Mouse (Mus musculus) urinary bladder, postnatal 36 days (tissue): ENCODE data around the gene Lrrn1.

Experiments used
- DNase-seq, 2 experiments: peaks; one replicate each; pipeline ENCODE4 v3.0.0; 2022; ENCODE audit warnings: low spot score in 2 of 2, mixed read lengths in 1 of 2

Lrrn1 gene

GRCm38 (mm10) chr6:107583759-107584383 is 54.3 kb downstream of the Lrrn1 start:
- DNase-seq: no peak

- no peak for DNase-seq
These were observed 75.6 kb downstream of the Lrrn1 start for GRCm38 (mm10) chr6:107605151-107605550.

GRCm38 (mm10) chr6:107614288-107614687 is 84.7 kb downstream of the Lrrn1 start:
- no peak for DNase-seq
